In the genomic region with DNA sequence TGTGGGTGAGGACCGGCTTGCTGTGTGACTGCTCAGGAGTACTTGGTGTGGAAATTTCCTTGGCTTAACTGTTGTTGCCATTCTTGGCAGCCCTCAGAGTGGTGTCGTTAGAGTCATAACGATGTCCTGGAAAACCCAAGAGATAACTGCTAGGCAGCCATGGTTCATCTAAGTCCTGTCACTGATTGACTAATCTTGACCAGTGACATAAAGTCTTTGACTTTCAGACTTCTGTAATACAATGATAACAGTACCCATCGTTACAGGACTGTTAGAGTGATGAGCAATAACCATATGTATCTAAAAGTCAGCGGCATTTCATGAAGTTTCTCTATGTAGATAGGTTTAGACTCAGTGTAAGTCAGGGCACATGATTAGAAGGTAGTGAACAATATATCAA, we compare ENCODE assay signal across 21 mouse cellular contexts. TPM values are rescaled to one million over a fixed set of nuclear protein-coding genes. Genes with fewer than 3 reads are reported as not detected.
DNase-seq lines count a peak whose midpoint lies in the region; ATAC-seq and TF ChIP-seq lines count a peak whose summit lies in the region.
"Had no signal": no experiment of that assay in that cellular context is flagged by ENCODE, and none has a peak within 500 bp of the region (broad histone marks: within the 10 kb centered on the region; RNA-seq: fewer than 3 reads in every experiment).

No protein-coding gene starts in this region.

- H3K27ac ChIP-seq in liver, postnatal 0 days (ENCODE audit: low read depth): no peak overlapping the region
- H3K27ac ChIP-seq in liver, embryonic 12.5 days: no peak overlapping the region
- H3K27ac ChIP-seq in forebrain, embryonic 13.5 days: no peak overlapping the region
- no peak overlapping the region for H3K27ac ChIP-seq in cerebellum, adult 2 months (ENCODE audit: insufficient read depth, low read length)
- H3K27ac ChIP-seq: embryonic facial prominence, embryonic 13.5 days; embryonic facial prominence, embryonic 15.5 days; forebrain, embryonic 10.5 days; forebrain, embryonic 12.5 days; forebrain, embryonic 15.5 days had no signal

- H3K4me3 ChIP-seq in liver, postnatal 0 days (ENCODE audit: low read depth, low read length): no peak overlapping the region
- H3K4me3 ChIP-seq in liver, embryonic 12.5 days: no peak overlapping the region
- no peak overlapping the region for H3K4me3 ChIP-seq in forebrain, embryonic 13.5 days
- H3K4me3 ChIP-seq in cerebellum, adult 2 months (replicated peaks; ENCODE audit: insufficient read depth, low read depth, low read length): no peak overlapping the region
- H3K4me3 ChIP-seq: embryonic facial prominence, embryonic 13.5 days; embryonic facial prominence, embryonic 15.5 days; erythroblast, embryonic 14.5 days; forebrain, embryonic 10.5 days; forebrain, embryonic 12.5 days; forebrain, embryonic 15.5 days had no signal

- no peaks in the 10 kb centered on the region for H3K4me1 ChIP-seq in liver, postnatal 0 days (ENCODE audit: insufficient read depth)
- 0 out of 2 replicates have a peak, but pooled peaks cover 4% of the 10 kb centered on the region for H3K4me1 ChIP-seq in liver, embryonic 12.5 days
- no peaks in the 10 kb centered on the region for H3K4me1 ChIP-seq in forebrain, embryonic 13.5 days
- no peaks in the 10 kb centered on the region for H3K4me1 ChIP-seq in cerebellum, adult 2 months (ENCODE audit: control insufficient read depth, insufficient read depth, low read length)
- H3K4me1 ChIP-seq: embryonic facial prominence, embryonic 15.5 days; forebrain, embryonic 12.5 days; forebrain, embryonic 15.5 days had no signal

- WGBS in liver, postnatal 0 days (ENCODE audit: insufficient replicate concordance): 59% methylated on average over 5 of the region's 5 CpGs
- WGBS in liver, embryonic 12.5 days (ENCODE audit: insufficient replicate concordance): 52% methylated on average over 5 of the region's 5 CpGs
- 87% methylated on average over 5 of the region's 5 CpGs for WGBS in forebrain, embryonic 13.5 days
- 72% methylated on average over 5 of the region's 5 CpGs for WGBS in cerebellum, adult 2 months

- no peak overlapping the region for H3K4me2 ChIP-seq in liver, postnatal 0 days (ENCODE audit: low read depth, low read length)
- H3K4me2 ChIP-seq in liver, embryonic 12.5 days: no peak overlapping the region
- H3K4me2 ChIP-seq in forebrain, embryonic 13.5 days: no peak overlapping the region
- H3K4me2 ChIP-seq: embryonic facial prominence, embryonic 13.5 days; embryonic facial prominence, embryonic 15.5 days; forebrain, embryonic 12.5 days; forebrain, embryonic 15.5 days had no signal

- no peaks in the 10 kb centered on the region for H3K27me3 ChIP-seq in liver, postnatal 0 days (ENCODE audit: insufficient read depth, low read length)
- no peaks in the 10 kb centered on the region for H3K27me3 ChIP-seq in liver, embryonic 12.5 days (replicated peaks)
- no peaks in the 10 kb centered on the region for H3K27me3 ChIP-seq in forebrain, embryonic 13.5 days
- no peaks in the 10 kb centered on the region for H3K27me3 ChIP-seq in cerebellum, adult 2 months (ENCODE audit: control insufficient read depth, insufficient read depth, low read length)
- H3K27me3 ChIP-seq: embryonic facial prominence, embryonic 13.5 days; embryonic facial prominence, embryonic 15.5 days; forebrain, embryonic 12.5 days; forebrain, embryonic 15.5 days had no signal

- no peak for TF ChIP-seq CTCF in liver, postnatal 0 days (IDR thresholded peaks at IDR 0.05; ENCODE audit: low read depth)
- TF ChIP-seq CTCF in cerebellum, adult 2 months (IDR thresholded peaks at IDR 0.05; ENCODE audit: borderline replicate concordance, insufficient read depth, low read depth, low read length): no peak

- no peak for TF ChIP-seq POLR2A in cerebellum, adult 2 months (IDR thresholded peaks at IDR 0.05; ENCODE audit: borderline replicate concordance, insufficient read depth, low read length)

- H3K9ac ChIP-seq in liver, postnatal 0 days (replicated peaks): no peak overlapping the region
- H3K9ac ChIP-seq in liver, embryonic 12.5 days: no peak overlapping the region
- H3K9ac ChIP-seq in forebrain, embryonic 13.5 days: no peak overlapping the region
- H3K9ac ChIP-seq: embryonic facial prominence, embryonic 13.5 days; embryonic facial prominence, embryonic 15.5 days; forebrain, embryonic 12.5 days; forebrain, embryonic 15.5 days; forebrain, postnatal 0 days had no signal

- no peak for ATAC-seq in liver, postnatal 0 days
- no peak for ATAC-seq in liver, embryonic 12.5 days
- peak; percentile 78 for ATAC-seq in megakaryocyte progenitor cell, adult 5-6 weeks (replicated peaks; ENCODE audit: poor library complexity)
- ATAC-seq in forebrain, embryonic 13.5 days: no peak
- ATAC-seq: forebrain, embryonic 15.5 days; forebrain, postnatal 0 days had no signal

- H3K9me3 ChIP-seq in liver, postnatal 0 days (ENCODE audit: low read length): no peaks in the 10 kb centered on the region
- no peaks in the 10 kb centered on the region for H3K9me3 ChIP-seq in liver, embryonic 12.5 days (replicated peaks)
- H3K9me3 ChIP-seq in forebrain, embryonic 13.5 days (replicated peaks): no peaks in the 10 kb centered on the region
- H3K9me3 ChIP-seq: embryonic facial prominence, embryonic 13.5 days; embryonic facial prominence, embryonic 15.5 days; forebrain, embryonic 10.5 days; forebrain, embryonic 12.5 days; forebrain, embryonic 15.5 days had no signal

- no peak for DNase-seq in liver, postnatal 0 days
- DNase-seq in cerebellum, adult 2 months: no peak
- DNase-seq: adrenal gland, adult 8-10 months; adrenal gland, postnatal 14 days; adrenal gland, postnatal 36 days; cerebellum, adult 11-12 months; cerebellum, adult 8-10 months; cerebellum, adult 9-11 months; cerebellum, postnatal 14 days; cerebellum, postnatal 36 days; embryo, embryonic 11 days; forebrain, postnatal 0 days had no signal

- 0 out of 2 replicates have a peak, but pooled peaks have one; percentile 18 for TF ChIP-seq EP300 in liver, postnatal 0 days (IDR thresholded peaks at IDR 0.05; ENCODE audit: low read depth)

- no peaks in the 10 kb centered on the region for H3K36me3 ChIP-seq in liver, postnatal 0 days (replicated peaks; ENCODE audit: insufficient read depth, low read length)
- 0 out of 2 replicates have a peak, but pooled peaks cover 2% of the 10 kb centered on the region for H3K36me3 ChIP-seq in liver, embryonic 12.5 days
- peaks cover 11% of the 10 kb centered on the region for H3K36me3 ChIP-seq in forebrain, embryonic 13.5 days (ENCODE audit: poor library complexity, severe bottlenecking)

RNA-seq across cellular contexts. Expression of a gene that starts 46.8 kb away (rescaled TPM):
- polyA plus RNA-seq in liver, postnatal 0 days (2015; fragmentation: Nextera tagmentation; extraction: Ambion mirVana): 15.1 and 16.3 TPM in 2 replicates
- 31.9 and 34.6 TPM in 2 replicates for polyA plus RNA-seq in liver, embryonic 12.5 days (2016; fragmentation: Nextera tagmentation; extraction: Ambion mirVana)
- 7.2 and 9.9 TPM in 2 replicates for total RNA-seq in megakaryocyte progenitor cell, adult 5-6 weeks (2015)
- 32.9 and 45.8 TPM in 2 replicates for total RNA-seq in megakaryocyte progenitor cell, adult 5-6 weeks (2017)
- polyA plus RNA-seq in forebrain, embryonic 13.5 days (2015; fragmentation: Nextera tagmentation; extraction: Ambion mirVana): 35.4 and 40.8 TPM in 2 replicates
- 33.0 and 37.4 TPM in 2 replicates for polyA plus RNA-seq in cerebellum, adult 2 months (2012; rRNA removed)
